Mouse (Mus musculus): ENCODE measurements around the gene Slc38a2.

DNA sequence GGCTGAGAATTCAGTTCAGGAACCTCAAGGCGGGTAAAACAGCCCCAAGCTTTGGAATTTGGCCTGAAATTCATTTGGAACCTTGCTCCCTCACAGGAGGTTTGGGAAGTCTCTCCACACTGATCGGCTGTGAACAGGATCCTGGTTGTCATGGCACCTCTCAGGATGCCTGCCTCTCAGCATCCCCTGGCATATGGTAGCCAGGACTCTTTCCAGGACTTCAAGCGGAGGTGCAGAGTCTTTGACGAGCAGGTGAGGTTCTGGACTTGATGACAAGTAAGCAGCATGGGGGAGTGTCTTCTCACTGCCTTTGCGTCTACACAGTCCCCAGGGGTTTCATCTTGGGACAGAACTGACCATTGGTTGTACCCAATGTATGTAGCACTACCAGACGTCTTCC is 11.5 kb downstream of the Slc38a2 start:
- no peak for TF ChIP-seq CTCF (IDR thresholded peaks at IDR 0.05)
- peak; percentile 30; the same call in 1 of the 2 replicates for TF ChIP-seq POLR2A (IDR thresholded peaks at IDR 0.05; ENCODE audit: insufficient read depth, low read depth, low read length)
